Mouse (Mus musculus): ENCODE measurements around the gene Rhbdf1.

DNA sequence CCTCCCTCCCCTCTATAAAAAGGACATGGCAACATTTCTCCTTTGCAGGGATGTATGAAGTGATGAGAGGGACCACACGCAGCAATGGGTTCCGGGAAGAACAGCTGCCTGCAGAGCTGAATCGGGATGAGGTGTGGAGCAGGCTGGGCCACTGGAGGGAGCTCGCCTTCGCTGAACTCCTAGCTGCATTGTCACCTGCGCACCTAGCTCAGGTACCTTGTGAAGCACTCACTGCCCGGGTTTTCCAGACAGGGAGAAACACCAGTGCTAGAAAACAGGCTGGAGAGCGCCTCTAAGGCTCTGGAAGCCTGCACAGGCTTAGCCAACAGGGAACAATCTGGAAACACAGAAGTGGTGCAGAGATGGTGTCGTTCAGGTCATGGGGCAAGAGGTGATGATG lies 60.6 kb downstream of the Rhbdf1 start:
- TF ChIP-seq CHD1 (IDR thresholded peaks at IDR 0.05; ENCODE audit: low read depth, low read length) (no peak), CHD2 (IDR thresholded peaks at IDR 0.05; ENCODE audit: low read length) (no peak), GATA1 (IDR thresholded peaks at IDR 0.05; ENCODE audit: low read depth, low read length) (no peak), CTCF (IDR thresholded peaks at IDR 0.05 in 2 of 3, conservative IDR thresholded peaks at IDR 0.05 in 1 of 3; ENCODE audit: control insufficient read depth in 1 of 3, insufficient read depth in 1 of 3, low read depth in 2 of 3, low read length in 3 of 3, poor library complexity in 1 of 3, severe bottlenecking in 1 of 3) (no peak), RCOR1 (IDR thresholded peaks at IDR 0.05; ENCODE audit: low read depth, low read length) (no peak)

Data from MEL (cell line).